Mouse (Mus musculus) MEL (cell line): Measurements from ENCODE around the gene Bcr. TPM values are rescaled to one million over a fixed set of nuclear protein-coding genes. Genes with fewer than 3 reads are reported as not detected.
A peak's percentile ranks its signal among the peaks of the same experiment; 100 is the strongest.

Experiments
- DNase-seq: peaks from one replicate; pipeline ENCODE4 v3.0.0; 2011; ENCODE audit warnings: low read depth, low spot score
- H3K27ac ChIP-seq: 2 replicates; pipeline ENCODE4 v1.5.1; 2012; ENCODE audit warnings: low read depth, mild to moderate bottlenecking, control low read depth, low read length, moderate library complexity; ENCODE audit not compliant: control insufficient read depth
- H3K27me3 ChIP-seq, 2 experiments: fragments of 150-350 bp in 1 of 2; sonication (generic) in 1 of 2; 2 replicates each; pipeline ENCODE4 v1.6.1; 2012; ENCODE audit warnings: low read length in 2 of 2, mild to moderate bottlenecking in 2 of 2, improper control_type of control experiment in 1 of 2, moderate library complexity in 1 of 2; ENCODE audit not compliant: insufficient read depth in 2 of 2, control insufficient read depth in 1 of 2
- H3K36me3 ChIP-seq, 2 experiments: 2 replicates each; pipeline ENCODE4 v1.6.1; 2012 to 2014; ENCODE audit warnings: low read length in 2 of 2, improper control_type of control experiment in 1 of 2, inconsistent platforms in 1 of 2, mild to moderate bottlenecking in 1 of 2; ENCODE audit not compliant: insufficient read depth in 2 of 2, control insufficient read depth in 1 of 2
- H3K4me1 ChIP-seq, 2 experiments: fragments of 150-350 bp in 1 of 2; sonication (generic) in 1 of 2; 2 replicates each; pipeline ENCODE4 v1.6.1; 2012; ENCODE audit warnings: low read length in 2 of 2, improper control_type of control experiment in 1 of 2, mild to moderate bottlenecking in 1 of 2; ENCODE audit not compliant: insufficient read depth in 2 of 2, control insufficient read depth in 1 of 2
- H3K4me3 ChIP-seq, 2 experiments: fragments of 150-350 bp in 1 of 2; sonication (generic) in 1 of 2; 2 replicates each; pipeline ENCODE4 v1.5.1; 2012; ENCODE audit warnings: low read depth in 2 of 2, low read length in 2 of 2, mild to moderate bottlenecking in 2 of 2, moderate library complexity in 2 of 2, control low read depth in 1 of 2, improper control_type of control experiment in 1 of 2; ENCODE audit not compliant: control insufficient read depth in 1 of 2, insufficient read depth in 1 of 2
- H3K79me2 ChIP-seq: 2 replicates; pipeline ENCODE4 v1.6.1; 2012; ENCODE audit warnings: mild to moderate bottlenecking, low read length, moderate library complexity; ENCODE audit not compliant: control insufficient read depth, poor library complexity, insufficient read depth
- H3K9ac ChIP-seq: 2 replicates; pipeline ENCODE4 v1.6.1; 2012; ENCODE audit warnings: low read depth, mild to moderate bottlenecking, control low read depth, low read length, moderate library complexity; ENCODE audit not compliant: control insufficient read depth, poor library complexity, severe bottlenecking
- H3K9me3 ChIP-seq: fragments of 150-350 bp; sonication (generic); replicated peaks from 2 replicates; pipeline ENCODE4 v1.6.1; 2012; ENCODE audit warnings: mild to moderate bottlenecking, low read length, improper control_type of control experiment, moderate library complexity; ENCODE audit not compliant: insufficient read depth
- E2F4 ChIP-seq: IDR thresholded peaks from 2 replicates; pipeline ENCODE4 v1.6.1; 2011; ENCODE audit warnings: low read depth, low read length, improper control_type of control experiment, borderline replicate concordance
- ELF1 ChIP-seq: IDR thresholded peaks from 2 replicates; pipeline ENCODE4 v1.6.1; 2014; ENCODE audit warnings: low read depth, mild to moderate bottlenecking, inconsistent platforms, low read length, improper control_type of control experiment, moderate library complexity
- EP300 ChIP-seq, 2 experiments: IDR thresholded peaks; 2 replicates each; pipeline ENCODE4 v1.6.1; 2011; ENCODE audit warnings: improper control_type of control experiment in 2 of 2, low read length in 2 of 2, low read depth in 1 of 2, mild to moderate bottlenecking in 1 of 2
- GABPA ChIP-seq: IDR thresholded peaks from 2 replicates; pipeline ENCODE4 v1.6.1; 2012; ENCODE audit warnings: low read depth, mild to moderate bottlenecking, inconsistent platforms, low read length, improper control_type of control experiment, moderate library complexity
- GATA1 ChIP-seq: IDR thresholded peaks from 2 replicates; pipeline ENCODE4 v1.6.1; 2011; ENCODE audit warnings: low read depth, low read length, improper control_type of control experiment
- HCFC1 ChIP-seq: IDR thresholded peaks from 2 replicates; pipeline ENCODE4 v1.6.1; 2012; ENCODE audit warnings: low read depth, mild to moderate bottlenecking, inconsistent platforms, low read length, improper control_type of control experiment, moderate library complexity
- JUND ChIP-seq: IDR thresholded peaks from 2 replicates; pipeline ENCODE4 v1.6.1; 2011; ENCODE audit warnings: low read depth, mild to moderate bottlenecking, improper control_type of control experiment, low read length
- KAT2A ChIP-seq: conservative IDR thresholded peaks from 2 replicates; pipeline ENCODE4 v1.6.1; 2012; ENCODE audit warnings: low read depth, low read length, improper control_type of control experiment, inconsistent platforms
- MAFK ChIP-seq: IDR thresholded peaks from 2 replicates; pipeline ENCODE4 v1.6.1; 2011; ENCODE audit warnings: low read depth, mild to moderate bottlenecking, low read length, improper control_type of control experiment, borderline replicate concordance
- MAX ChIP-seq: IDR thresholded peaks from 2 replicates; pipeline ENCODE4 v1.6.1; 2011; ENCODE audit warnings: low read length, improper control_type of control experiment
- MEF2A ChIP-seq: IDR thresholded peaks from 2 replicates; pipeline ENCODE4 v1.6.1; 2014; ENCODE audit warnings: low read depth, mild to moderate bottlenecking, inconsistent platforms, low read length, improper control_type of control experiment; ENCODE audit not compliant: poor library complexity, insufficient replicate concordance, severe bottlenecking; ENCODE audit errors: extremely low read depth
- MYB ChIP-seq: IDR thresholded peaks from 2 replicates; pipeline ENCODE4 v1.6.1; 2011; ENCODE audit warnings: mild to moderate bottlenecking, low read depth, low read length, improper control_type of control experiment
- NELFE ChIP-seq: IDR thresholded peaks from 2 replicates; pipeline ENCODE4 v1.6.1; 2011; ENCODE audit warnings: low read depth, low read length, improper control_type of control experiment
- NRF1 ChIP-seq: IDR thresholded peaks from 2 replicates; pipeline ENCODE4 v1.6.1; 2014; ENCODE audit warnings: low read depth, mild to moderate bottlenecking, inconsistent platforms, low read length, improper control_type of control experiment, moderate library complexity; ENCODE audit not compliant: poor library complexity, insufficient read depth, severe bottlenecking
- POLR2A ChIP-seq, 2 experiments: IDR thresholded peaks; 2 replicates each; pipeline ENCODE4 v1.6.1; 2011 to 2012; ENCODE audit warnings: low read length in 2 of 2, mild to moderate bottlenecking in 2 of 2, control low read depth in 1 of 2, improper control_type of control experiment in 1 of 2, low read depth in 1 of 2, moderate library complexity in 1 of 2; ENCODE audit not compliant: control insufficient read depth in 1 of 2, insufficient read depth in 1 of 2, poor library complexity in 1 of 2
- POLR2AphosphoS5 ChIP-seq: IDR thresholded peaks from 2 replicates; pipeline ENCODE4 v1.6.1; 2012; ENCODE audit warnings: low read depth, borderline replicate concordance, mild to moderate bottlenecking, inconsistent platforms, low read length, moderate library complexity, mixed read lengths
- RAD21 ChIP-seq: IDR thresholded peaks from 2 replicates; pipeline ENCODE4 v1.6.1; 2011; ENCODE audit warnings: mild to moderate bottlenecking, low read depth, low read length, improper control_type of control experiment
- RCOR1 ChIP-seq: IDR thresholded peaks from 2 replicates; pipeline ENCODE4 v1.6.1; 2012; ENCODE audit warnings: low read depth, mild to moderate bottlenecking, inconsistent platforms, low read length, improper control_type of control experiment
- SIN3A ChIP-seq: IDR thresholded peaks from 2 replicates; pipeline ENCODE4 v1.6.1; 2012; ENCODE audit warnings: low read length, improper control_type of control experiment, inconsistent platforms
- TCF12 ChIP-seq: IDR thresholded peaks from 2 replicates; pipeline ENCODE4 v1.6.1; 2014; ENCODE audit warnings: low read depth, mild to moderate bottlenecking, inconsistent platforms, low read length, improper control_type of control experiment, moderate library complexity
- UBTF ChIP-seq: IDR thresholded peaks from 2 replicates; pipeline ENCODE4 v1.6.1; 2012; ENCODE audit warnings: low read depth, mild to moderate bottlenecking, inconsistent platforms, low read length, improper control_type of control experiment, moderate library complexity, borderline replicate concordance; ENCODE audit not compliant: insufficient read depth
- USF2 ChIP-seq, 2 experiments: IDR thresholded peaks; 2 replicates each; pipeline ENCODE4 v1.6.1; 2011 to 2012; ENCODE audit warnings: improper control_type of control experiment in 2 of 2, low read length in 2 of 2, borderline replicate concordance in 1 of 2, inconsistent platforms in 1 of 2, low read depth in 1 of 2, mild to moderate bottlenecking in 1 of 2; ENCODE audit not compliant: insufficient read depth in 1 of 2
- ZC3H11A ChIP-seq: IDR thresholded peaks from 2 replicates; pipeline ENCODE4 v1.6.1; 2012; ENCODE audit warnings: low read depth, mild to moderate bottlenecking, inconsistent platforms, low read length, improper control_type of control experiment
- ZKSCAN1 ChIP-seq: IDR thresholded peaks from 2 replicates; pipeline ENCODE4 v1.6.1; 2012; ENCODE audit warnings: low read depth, mild to moderate bottlenecking, inconsistent platforms, low read length, improper control_type of control experiment, moderate library complexity
- ZNF384 ChIP-seq: IDR thresholded peaks from 2 replicates; pipeline ENCODE4 v1.6.1; 2012; ENCODE audit warnings: low read depth, mild to moderate bottlenecking, inconsistent platforms, low read length, improper control_type of control experiment
- polyA plus RNA-seq, 2 experiments: library from polyadenylated mRNA; stranded (reverse) in 1 of 2; unstranded in 1 of 2; fragments of >175 nt in 1 of 2; fragments of >200 nt in 1 of 2; gene quantifications; 2 replicates each; pipeline versions ENCODE4 v1.2.1 to v1.2.4; 2012; ENCODE audit warnings: low replicate concordance in 2 of 2, low read depth in 1 of 2; ENCODE audit not compliant: insufficient read length in 2 of 2, insufficient read depth in 1 of 2, missing spikeins in 1 of 2
- total RNA-seq: library from RNA; depleted of rRNA; stranded (reverse); fragments of 300-350 nt; gene quantifications from 2 replicates; pipeline ENCODE4 v1.2.3, GENCODE M21; 2012

Gene Bcr
- total and polyA plus RNA-seq, 3 experiments: not detected

DNA sequence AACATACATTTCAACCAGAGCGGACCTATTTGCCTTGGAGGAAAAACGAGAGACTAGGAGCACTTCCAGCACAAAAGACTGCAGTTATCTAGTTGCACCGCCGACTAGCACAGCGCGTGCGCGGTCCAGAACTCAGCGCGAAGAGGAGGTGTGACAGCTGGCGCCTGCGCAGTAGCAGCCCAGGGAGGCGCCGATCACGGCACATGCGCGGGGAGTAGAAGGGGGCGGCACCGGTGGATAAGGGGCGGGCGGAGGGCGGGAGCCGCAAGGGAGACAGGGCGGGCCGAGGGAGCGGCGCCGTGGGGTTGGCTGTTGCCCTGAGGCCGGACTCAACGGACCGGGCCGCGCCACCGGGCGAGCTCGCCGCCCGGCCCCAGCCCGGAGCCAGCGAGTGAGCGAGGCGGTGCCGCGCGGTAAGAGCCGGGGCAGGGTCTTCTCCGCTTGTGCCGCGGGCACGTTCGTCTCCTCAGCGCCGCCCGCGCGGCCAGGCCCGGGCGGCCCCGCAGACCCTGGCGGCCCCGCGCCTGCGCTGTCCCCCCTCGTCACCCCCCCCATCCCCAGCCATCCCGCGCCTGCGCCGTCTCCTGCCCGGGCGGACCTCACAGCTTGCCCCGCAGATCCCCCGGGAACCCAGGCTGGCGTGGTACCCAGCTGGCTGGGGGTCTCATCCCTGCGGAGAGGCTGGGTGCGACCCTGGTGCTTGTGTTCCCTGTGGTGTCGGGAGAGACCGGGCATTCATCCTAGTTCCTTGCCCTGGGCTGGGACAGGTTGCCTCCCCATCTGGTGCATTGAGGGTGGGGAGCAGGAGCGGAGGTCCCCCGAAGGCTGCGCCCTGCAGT, 151.6 kb downstream of the Bcr start, which contains the start of gene Specc1l (continued):
- TF ChIP-seq HCFC1: peak; percentile 72
- peak; percentile 92 for TF ChIP-seq NRF1
- peak; percentile 47 for TF ChIP-seq SIN3A

DNA sequence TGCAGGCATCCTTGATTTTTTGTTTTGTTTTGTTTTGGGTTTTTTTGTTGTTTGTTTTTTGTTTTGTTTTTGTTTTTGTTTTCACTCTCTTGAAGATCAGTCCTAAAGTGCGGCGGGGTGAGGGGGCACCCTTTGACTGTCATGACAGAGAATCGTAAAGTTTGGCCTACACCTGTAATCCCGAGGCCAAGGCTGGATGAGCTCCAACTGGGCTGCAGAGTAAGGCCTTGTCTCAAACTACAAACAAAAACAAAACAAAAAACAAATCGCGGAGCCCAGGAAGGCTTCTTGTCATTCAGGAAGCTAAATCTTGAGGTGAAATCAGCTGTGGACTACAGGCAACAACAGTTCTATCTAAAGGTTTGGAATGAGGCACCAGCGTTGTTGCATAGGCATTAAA, 152.6 kb downstream of the Bcr start:
- H3K9ac ChIP-seq: peak overlapping the region; percentile 98

DNA sequence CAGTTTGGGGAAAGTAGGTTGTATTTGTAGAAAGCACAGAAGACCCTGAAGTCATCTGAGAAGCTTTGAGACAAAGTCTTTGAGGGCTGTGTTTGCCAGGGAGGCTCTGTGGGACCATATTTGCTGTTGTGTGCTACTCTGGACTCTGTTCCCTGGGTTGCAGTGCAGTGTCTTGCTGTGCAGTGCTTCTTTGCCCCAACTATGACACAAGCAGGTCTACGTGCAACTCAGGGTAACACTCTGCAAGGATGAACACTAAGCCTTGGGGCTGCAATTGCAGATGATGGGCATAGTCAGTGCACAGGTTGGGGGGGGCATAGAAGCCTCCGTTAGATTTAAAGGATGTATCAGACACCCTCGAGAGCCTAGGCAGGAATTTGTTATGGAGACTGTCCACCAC, 160.3 kb downstream of the Bcr start:
- Histone ChIP-seq H3K27me3 (no peaks in the 10 kb centered on the region), H3K9me3 (no peaks in the 10 kb centered on the region), H3K36me3 (peaks cover 0 to 8% of the 10 kb centered on the region in 2 experiments; a peak in 3 of 4 replicates), H3K79me2 (peaks cover 17% of the 10 kb centered on the region), H3K4me3 (no peak overlapping the region), H3K27ac (no peak overlapping the region), H3K4me1 (peaks cover 4% of the 10 kb centered on the region in 2 experiments; a peak in 2 of 4 replicates), H3K9ac (no peak overlapping the region)
- TF ChIP-seq POLR2AphosphoS5 (no peak), MAX (no peak), GABPA (no peak), GATA1 (no peak), USF2 (IDR thresholded peaks at IDR 0.05; ENCODE audit: borderline replicate concordance in 1 of 2, insufficient read depth in 1 of 2, low read depth in 1 of 2, low read length in 2 of 2) (no peak), KAT2A (no peak), RAD21 (no peak), ZKSCAN1 (no peak), EP300 (IDR thresholded peaks at IDR 0.05; ENCODE audit: low read depth in 1 of 2, low read length in 2 of 2) (no peak), E2F4 (no peak), MEF2A (no peak), MYB (no peak), JUND (no peak), ZC3H11A (no peak)
- no peak for DNase-seq

More for the DNA sequence above, 152.6 kb downstream of the Bcr start:
- H3K27ac ChIP-seq: no peak overlapping the region
- no peaks in the 10 kb centered on the region for H3K9me3 ChIP-seq
- H3K4me3 ChIP-seq: peak overlapping the region; percentile 95
- peaks cover 0 to 19% of the 10 kb centered on the region in 2 experiments; a peak in 2 of 4 replicates for H3K36me3 ChIP-seq
- peak; percentile 13 for DNase-seq
- H3K27me3 ChIP-seq: peaks cover 0 to under 1% of the 10 kb centered on the region in 2 experiments; a peak in 1 of 4 replicates
- H3K79me2 ChIP-seq: peaks cover 24% of the 10 kb centered on the region
- H3K4me1 ChIP-seq: peaks cover 5 to 13% of the 10 kb centered on the region in 2 experiments
- TF ChIP-seq ZNF384 (no peak), GATA1 (no peak), ZC3H11A (no peak), KAT2A (no peak), JUND (no peak), POLR2A (IDR thresholded peaks at IDR 0.05; ENCODE audit: control insufficient read depth in 1 of 2, insufficient read depth in 1 of 2, low read depth in 1 of 2, low read length in 2 of 2, poor library complexity in 1 of 2) (no peak), UBTF (no peak), NELFE (no peak), NRF1 (no peak), TCF12 (no peak), HCFC1 (no peak), RCOR1 (no peak), MEF2A (no peak), MAFK (no peak), ELF1 (no peak)
- TF ChIP-seq, all 39 proteins: peak for 0
